Mouse (Mus musculus) limb, embryonic 13.5 days (tissue): ENCODE data around the gene B4galt4. TPM values are rescaled to one million over a fixed set of nuclear protein-coding genes. Genes with fewer than 3 reads are reported as not detected.

ENCODE experiments used
- ATAC-seq: fragments of 200-750 bp; cut with Nextera tagmentation; 2 replicates; pipeline ENCODE4 v1.8.0; 2017; ENCODE audit warnings: low read depth, moderate number of reproducible peaks, moderate TSS enrichment; ENCODE audit not compliant: low FRiP score
- H3K27ac ChIP-seq: fragments of 300-500 bp; sonication (generic); 2 replicates; pipeline ENCODE4 v1.5.1; 2015; ENCODE audit warnings: inconsistent platforms, mild to moderate bottlenecking, moderate library complexity
- H3K27me3 ChIP-seq: fragments of 300-500 bp; sonication (generic); 2 replicates; pipeline ENCODE4 v1.6.1; 2015; ENCODE audit warnings: mild to moderate bottlenecking, inconsistent platforms
- H3K36me3 ChIP-seq: fragments of 300-500 bp; sonication (generic); 2 replicates; pipeline ENCODE4 v1.6.1; 2015; ENCODE audit warnings: inconsistent platforms, mild to moderate bottlenecking, moderate library complexity
- H3K4me1 ChIP-seq: fragments of 300-500 bp; sonication (generic); 2 replicates; pipeline ENCODE4 v1.6.1; 2015; ENCODE audit warnings: inconsistent platforms
- H3K4me2 ChIP-seq: fragments of 300-500 bp; sonication (generic); replicated peaks from 2 replicates; pipeline ENCODE4 v1.6.1; 2015; ENCODE audit warnings: inconsistent platforms, mild to moderate bottlenecking, moderate library complexity
- H3K4me3 ChIP-seq: fragments of 300-500 bp; sonication (generic); 2 replicates; pipeline ENCODE4 v1.5.1; 2015; ENCODE audit warnings: moderate library complexity, mild to moderate bottlenecking, inconsistent platforms
- H3K9ac ChIP-seq: fragments of 300-500 bp; sonication (generic); 2 replicates; pipeline ENCODE4 v1.6.1; 2015; ENCODE audit warnings: mild to moderate bottlenecking, inconsistent platforms
- H3K9me3 ChIP-seq: fragments of 300-500 bp; sonication (generic); 2 replicates; pipeline ENCODE4 v1.6.1; 2016; ENCODE audit warnings: inconsistent platforms
- WGBS: fragments of 180-500 bp; shearing (Covaris S2); methylation state at CpG from one replicate; pipeline ENCODE4 v1.1.7; 2015; 5-methylcytosine and 5-hydroxymethylcytosine counted together
- polyA plus RNA-seq: library from polyadenylated mRNA; unstranded; fragments of >200 nt; fragmentation: Nextera tagmentation; extraction: Ambion mirVana; gene quantifications from 2 replicates; pipeline ENCODE4 v1.2.1, GENCODE M21; 2015

Gene B4galt4
- polyA plus RNA-seq, 1 experiment from 2014 or later, result 37.2 TPM

DNA sequence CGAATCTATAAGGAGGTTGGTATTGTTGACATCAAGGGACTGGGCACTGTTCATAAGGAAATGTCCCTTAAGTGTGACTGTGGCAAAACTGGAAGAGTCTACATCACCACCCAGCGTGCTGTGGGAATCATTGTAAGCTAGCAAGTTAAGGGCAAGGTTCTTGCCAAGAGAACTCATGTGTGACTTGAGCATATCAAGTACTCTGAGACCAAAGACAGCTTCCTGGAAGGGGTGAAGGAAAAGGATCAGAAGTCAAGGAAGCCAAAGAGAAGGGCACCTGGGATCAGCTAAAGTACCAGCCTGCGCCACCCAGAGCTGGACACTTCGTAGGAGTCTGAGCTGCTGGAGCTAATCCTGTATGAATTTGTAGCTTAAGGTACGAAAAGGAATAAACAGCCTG is 18.2 kb downstream of the B4galt4 start:
- H3K4me2 ChIP-seq, result no peak overlapping the region
- peaks cover 56% of the 10 kb centered on the region for H3K36me3 ChIP-seq
- no peaks in the 10 kb centered on the region; the same call in 1 of the 2 replicates for H3K9me3 ChIP-seq
- no peak overlapping the region for H3K9ac ChIP-seq
- WGBS, result 92% methylated on average over 5 of the region's 5 CpGs
- ATAC-seq, result no peak
- no peak overlapping the region for H3K27ac ChIP-seq
- no peaks in the 10 kb centered on the region for H3K27me3 ChIP-seq
- peaks cover 35% of the 10 kb centered on the region for H3K4me1 ChIP-seq
- H3K4me3 ChIP-seq, result no peak overlapping the region

GRCm38 (mm10) chr16:38760834-38761375 is 18.8 kb downstream of the B4galt4 start:
- peaks cover 28% of the 10 kb centered on the region for H3K4me1 ChIP-seq
- no peak overlapping the region for H3K4me3 ChIP-seq
- H3K27me3 ChIP-seq, result no peaks in the 10 kb centered on the region
- no peak overlapping the region for H3K4me2 ChIP-seq
- no peaks in the 10 kb centered on the region; the same call in 1 of the 2 replicates for H3K9me3 ChIP-seq
- 56% methylated on average over 6 of the region's 6 CpGs for WGBS
- H3K36me3 ChIP-seq, result peaks cover 58% of the 10 kb centered on the region
- no peak for ATAC-seq
- H3K9ac ChIP-seq, result no peak overlapping the region
- no peak overlapping the region for H3K27ac ChIP-seq

GRCm38 (mm10) chr16:38761972-38762371 is 19.9 kb downstream of the B4galt4 start:
- WGBS, result 67% methylated on average over 5 of the region's 5 CpGs
- peaks cover 64% of the 10 kb centered on the region for H3K36me3 ChIP-seq

GRCm38 (mm10) chr16:38762401-38762800 is 20.3 kb downstream of the B4galt4 start:
- H3K36me3 ChIP-seq, result peaks cover 67% of the 10 kb centered on the region
- ATAC-seq, result no peak
- H3K27me3 ChIP-seq, result no peaks in the 10 kb centered on the region

More at GRCm38 (mm10) chr16:38761972-38762371, 19.9 kb downstream of the B4galt4 start:
- Histone ChIP-seq H3K9me3 (no peaks in the 10 kb centered on the region; the same call in 1 of the 2 replicates), H3K27ac (no peak overlapping the region), H3K4me2 (no peak overlapping the region), H3K4me3 (no peak overlapping the region), H3K9ac (no peak overlapping the region), H3K4me1 (peaks cover 24% of the 10 kb centered on the region), H3K27me3 (no peaks in the 10 kb centered on the region)
- ATAC-seq, result no peak

GRCm38 (mm10) chr16:38763508-38763907 is 21.4 kb downstream of the B4galt4 start:
- ATAC-seq, result no peak

More at GRCm38 (mm10) chr16:38762401-38762800, 20.3 kb downstream of the B4galt4 start:
- no peaks in the 10 kb centered on the region for H3K9me3 ChIP-seq
- no peak overlapping the region for H3K4me3 ChIP-seq
- no peak overlapping the region for H3K9ac ChIP-seq
- peaks cover 24% of the 10 kb centered on the region for H3K4me1 ChIP-seq
- H3K4me2 ChIP-seq, result no peak overlapping the region
- no peak overlapping the region for H3K27ac ChIP-seq
- WGBS, result 90% methylated on average over 8 of the region's 8 CpGs

DNA sequence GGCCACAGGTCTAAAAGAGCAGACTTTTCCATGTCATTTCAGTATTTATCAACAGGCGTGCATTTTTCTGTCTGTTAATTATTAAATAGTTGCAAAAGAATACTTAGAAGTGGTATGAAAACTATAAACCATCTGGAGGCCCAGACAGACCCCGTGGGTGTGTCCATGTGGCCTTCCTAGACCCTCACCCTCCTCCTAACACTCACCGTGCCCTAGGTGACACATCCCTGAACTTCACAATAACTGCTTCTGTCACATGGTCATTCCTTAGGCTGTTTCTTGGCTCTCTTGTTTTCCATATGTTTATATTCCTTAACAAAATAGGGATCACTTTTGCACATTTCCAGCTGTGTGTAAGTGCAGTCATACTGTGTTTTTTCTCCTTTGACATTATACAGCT is 24.6 kb downstream of the B4galt4 start:
- ATAC-seq, result no peak
- no peak overlapping the region for H3K27ac ChIP-seq
- no peaks in the 10 kb centered on the region for H3K27me3 ChIP-seq
- H3K9me3 ChIP-seq, result no peaks in the 10 kb centered on the region
- 0 out of 2 replicates have a peak, but pooled peaks cover 8% of the 10 kb centered on the region for H3K4me1 ChIP-seq
- 54% methylated on average over 3 of the region's 3 CpGs for WGBS
- no peak overlapping the region for H3K4me2 ChIP-seq
- H3K9ac ChIP-seq, result no peak overlapping the region
- no peak overlapping the region for H3K4me3 ChIP-seq
- peaks cover 52% of the 10 kb centered on the region for H3K36me3 ChIP-seq

More at GRCm38 (mm10) chr16:38763508-38763907, 21.4 kb downstream of the B4galt4 start:
- Histone ChIP-seq H3K27ac (no peak overlapping the region), H3K27me3 (no peaks in the 10 kb centered on the region), H3K4me1 (peaks cover 17% of the 10 kb centered on the region), H3K4me3 (no peak overlapping the region), H3K4me2 (no peak overlapping the region), H3K9ac (no peak overlapping the region), H3K9me3 (no peaks in the 10 kb centered on the region), H3K36me3 (peaks cover 67% of the 10 kb centered on the region)
- 84% methylated on average over 4 of the region's 4 CpGs for whole genome bisulfite sequencing

- H3K9ac ChIP-seq, result no peak overlapping the region
- peaks cover 45% of the 10 kb centered on the region for H3K36me3 ChIP-seq
- no peak for ATAC-seq
- no peak overlapping the region for H3K4me2 ChIP-seq
- H3K4me3 ChIP-seq, result no peak overlapping the region
- H3K27ac ChIP-seq, result no peak overlapping the region
- peaks cover 15% of the 10 kb centered on the region for H3K4me1 ChIP-seq
- no peaks in the 10 kb centered on the region for H3K9me3 ChIP-seq
- 79% methylated on average over 8 of the region's 8 CpGs for WGBS
- H3K27me3 ChIP-seq, result no peaks in the 10 kb centered on the region
Measured at GRCm38 (mm10) chr16:38767761-38768160, 25.7 kb downstream of the B4galt4 start.

- Histone ChIP-seq H3K4me2 (no peak overlapping the region), H3K27me3 (no peaks in the 10 kb centered on the region), H3K4me1 (peaks cover 18% of the 10 kb centered on the region), H3K4me3 (no peak overlapping the region), H3K27ac (no peak overlapping the region), H3K9ac (no peak overlapping the region), H3K36me3 (peaks cover 39% of the 10 kb centered on the region), H3K9me3 (no peaks in the 10 kb centered on the region)
- 89% methylated on average over 8 of the region's 8 CpGs for WGBS
- no peak for ATAC-seq
Measured at GRCm38 (mm10) chr16:38768386-38768785, 26.3 kb downstream of the B4galt4 start.

GRCm38 (mm10) chr16:38769529-38769928 is 27.5 kb downstream of the B4galt4 start:
- Histone ChIP-seq H3K4me1 (peaks cover 14% of the 10 kb centered on the region), H3K4me3 (no peak overlapping the region), H3K9ac (no peak overlapping the region), H3K36me3 (peaks cover 36% of the 10 kb centered on the region), H3K27ac (no peak overlapping the region), H3K27me3 (no peaks in the 10 kb centered on the region), H3K4me2 (no peak overlapping the region), H3K9me3 (no peaks in the 10 kb centered on the region)
- 76% methylated on average over 9 of the region's 9 CpGs for WGBS
- no peak for ATAC-seq

- ATAC-seq, result no peak
- peaks cover 27% of the 10 kb centered on the region for H3K4me1 ChIP-seq
- no peak overlapping the region for H3K4me2 ChIP-seq
- H3K27ac ChIP-seq, result no peak overlapping the region
- no peak overlapping the region for H3K4me3 ChIP-seq
- H3K9ac ChIP-seq, result no peak overlapping the region
- H3K9me3 ChIP-seq, result no peaks in the 10 kb centered on the region
- 95% methylated on average over 6 of the region's 6 CpGs for WGBS
- peaks cover 28% of the 10 kb centered on the region for H3K36me3 ChIP-seq
- no peaks in the 10 kb centered on the region for H3K27me3 ChIP-seq
Measured at GRCm38 (mm10) chr16:38771145-38771544, 29.1 kb downstream of the B4galt4 start.

- WGBS, result 32% methylated on average over 12 of the region's 12 CpGs
- Histone ChIP-seq H3K36me3 (peaks cover 13% of the 10 kb centered on the region), H3K27ac (no peak overlapping the region), H3K4me3 (no peak overlapping the region), H3K27me3 (no peaks in the 10 kb centered on the region), H3K9me3 (no peaks in the 10 kb centered on the region), H3K4me2 (0 out of 2 replicates have a peak overlapping the region, but pooled peaks have one; percentile 1), H3K4me1 (peaks cover 29% of the 10 kb centered on the region), H3K9ac (no peak overlapping the region)
- ATAC-seq, result no peak
Measured at GRCm38 (mm10) chr16:38772906-38773496, 30.9 kb downstream of the B4galt4 start.

- Histone ChIP-seq H3K9ac (no peak overlapping the region), H3K4me1 (peaks cover 29% of the 10 kb centered on the region), H3K4me3 (no peak overlapping the region), H3K36me3 (no peaks in the 10 kb centered on the region), H3K27ac (no peak overlapping the region), H3K4me2 (no peak overlapping the region), H3K9me3 (no peaks in the 10 kb centered on the region), H3K27me3 (no peaks in the 10 kb centered on the region)
- 39% methylated on average over 7 of the region's 7 CpGs for WGBS
- ATAC-seq, result no peak; the same call in 1 of the 2 replicates
Measured at GRCm38 (mm10) chr16:38774964-38775746, 33.1 kb downstream of the B4galt4 start.
